Mouse (Mus musculus) heart, postnatal 0 days (tissue): Measurements from ENCODE around the gene Robo1.

Experiments used
- CTCF ChIP-seq: IDR thresholded peaks from 2 replicates; pipeline ENCODE4 v1.5.1; 2016; ENCODE audit warnings: antibody characterized with exemption, control low read depth, low read depth
- EP300 ChIP-seq: IDR thresholded peaks from 2 replicates; pipeline ENCODE4 v1.6.1; 2016; ENCODE audit warnings: antibody characterized with exemption, low read depth

DNA sequence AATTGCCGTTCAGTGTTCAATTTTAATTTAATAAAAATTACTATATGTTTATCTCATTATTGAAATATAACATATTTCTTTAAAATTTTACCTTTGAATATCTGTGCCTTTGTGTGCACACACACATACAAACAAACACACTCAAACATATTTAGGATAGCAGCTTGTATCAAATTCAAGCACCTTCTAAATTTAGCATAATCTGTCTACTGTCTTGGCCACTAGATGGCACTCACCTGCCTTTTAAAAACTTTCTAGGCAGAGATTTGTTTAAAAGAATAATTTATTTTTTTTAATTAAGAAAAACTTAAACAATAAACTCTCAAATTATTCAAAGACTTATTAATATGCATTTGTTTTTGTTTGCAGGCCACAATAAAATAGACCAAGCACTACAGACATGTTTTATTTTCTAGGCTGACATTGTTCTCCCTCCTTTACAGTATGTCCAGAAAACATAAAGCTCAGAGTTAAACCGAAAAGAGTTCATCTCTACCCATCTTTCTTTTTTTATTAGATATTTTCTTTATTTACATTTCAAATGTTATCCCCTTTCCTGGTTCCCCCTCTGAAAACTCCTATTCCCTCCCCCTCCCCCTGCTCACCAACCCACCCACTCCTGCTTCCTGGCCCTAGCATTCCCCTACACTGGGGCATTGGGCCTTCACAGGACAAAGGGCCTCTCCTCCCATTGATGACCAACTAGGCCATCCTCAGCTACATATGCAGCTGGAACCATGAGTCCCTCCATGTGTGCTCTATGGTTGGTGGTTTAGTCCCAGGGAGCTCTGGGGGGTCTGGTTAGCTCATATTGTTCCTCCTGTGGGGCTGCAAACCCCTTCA is 48.6 kb downstream of the Robo1 start:
- peak; percentile 59 for TF ChIP-seq CTCF
- no peak for TF ChIP-seq EP300
